Mouse (Mus musculus) kidney, adult 2 months (tissue): ENCODE measurements around the gene Tmem221. TPM values are rescaled to one million over a fixed set of nuclear protein-coding genes. Genes with fewer than 3 reads are reported as not detected.
"Not testable (repeated sequence)": the region's sequence is repeated elsewhere in the genome, so short reads cannot be mapped to it uniquely, and the experiment has no call there.

Experiments
- DNase-seq: peaks from one replicate; pipeline ENCODE4 v3.0.0; 2021
- H3K27ac ChIP-seq: fragments of 200-500 bp; 2 replicates; pipeline ENCODE4 v1.5.1; 2012; ENCODE audit warnings: low read depth, low read length, control low read depth, inconsistent platforms; ENCODE audit not compliant: insufficient read depth
- H3K27me3 ChIP-seq: fragments of 200-500 bp; replicated peaks from 2 replicates; pipeline ENCODE4 v1.6.1; 2012; ENCODE audit warnings: mild to moderate bottlenecking, moderate library complexity, low read length, inconsistent platforms; ENCODE audit not compliant: control insufficient read depth, insufficient read depth
- H3K36me3 ChIP-seq: fragments of 200-500 bp; 2 replicates; pipeline ENCODE4 v1.6.1; 2012; ENCODE audit warnings: mild to moderate bottlenecking, moderate library complexity, low read length, inconsistent platforms; ENCODE audit not compliant: control insufficient read depth, insufficient read depth
- H3K4me1 ChIP-seq: fragments of 200-500 bp; 2 replicates; pipeline ENCODE4 v1.6.1; 2011; ENCODE audit warnings: low read length; ENCODE audit not compliant: control insufficient read depth, insufficient read depth
- H3K4me3 ChIP-seq: fragments of 200-500 bp; 2 replicates; pipeline ENCODE4 v1.5.1; 2011; ENCODE audit warnings: mild to moderate bottlenecking, low read depth, low read length, control low read depth; ENCODE audit not compliant: insufficient read depth
- CTCF ChIP-seq: fragments of 200-500 bp; conservative IDR thresholded peaks from 2 replicates; pipeline ENCODE4 v1.5.1; 2011; ENCODE audit warnings: low read depth, mild to moderate bottlenecking, control low read depth, low read length, moderate library complexity, mixed read lengths; ENCODE audit not compliant: insufficient read depth, insufficient read length
- POLR2A ChIP-seq: fragments of 200-500 bp; IDR thresholded peaks from one replicate; pipeline ENCODE4 v1.6.1; 2011; ENCODE audit warnings: low read depth, low read length, control low read depth
- WGBS: fragments of 180-500 bp; shearing (Covaris S2); methylation state at CpG from one replicate; pipeline ENCODE4 v1.1.7; 2018; 5-methylcytosine and 5-hydroxymethylcytosine counted together
- polyA plus RNA-seq: library from polyadenylated mRNA; depleted of rRNA; stranded (reverse); fragments of >200 nt; gene quantifications from 2 replicates; pipeline ENCODE4 v1.2.3, GENCODE M21; 2012

Gene Tmem221
- polyA plus RNA-seq, 1 experiment, result 7.8 TPM

DNA sequence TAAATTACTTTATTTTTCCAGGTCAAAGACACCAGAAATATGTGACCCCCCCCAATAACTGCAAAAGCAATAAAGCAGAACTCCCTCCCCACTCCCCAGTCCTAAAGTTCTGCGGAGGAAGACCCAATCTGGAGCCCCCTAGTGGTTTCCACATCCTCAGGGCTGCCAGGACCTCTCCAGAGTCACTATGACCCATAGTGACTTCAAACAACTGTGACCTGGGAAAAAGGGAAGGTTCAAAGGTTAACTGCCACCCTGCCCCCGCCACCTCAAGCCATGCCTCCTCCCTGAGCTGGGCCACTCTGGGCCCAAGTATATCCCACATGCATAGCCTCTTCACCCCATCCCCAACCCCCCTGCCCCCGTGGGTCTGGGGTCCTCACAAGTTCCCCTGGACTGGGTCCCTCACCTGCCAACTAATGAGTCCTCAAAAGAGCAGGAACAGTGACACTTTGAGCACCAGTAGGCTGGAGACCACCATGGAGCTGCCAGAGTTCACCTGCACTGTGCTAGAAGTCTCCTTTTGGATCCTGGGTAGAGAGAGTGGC, 24.3 kb downstream of the Tmem221 start:
- 51% methylated on average over 3 of the region's 3 CpGs for WGBS
- no peak overlapping the region for H3K27ac ChIP-seq
- no peaks in the 10 kb centered on the region for H3K36me3 ChIP-seq

DNA sequence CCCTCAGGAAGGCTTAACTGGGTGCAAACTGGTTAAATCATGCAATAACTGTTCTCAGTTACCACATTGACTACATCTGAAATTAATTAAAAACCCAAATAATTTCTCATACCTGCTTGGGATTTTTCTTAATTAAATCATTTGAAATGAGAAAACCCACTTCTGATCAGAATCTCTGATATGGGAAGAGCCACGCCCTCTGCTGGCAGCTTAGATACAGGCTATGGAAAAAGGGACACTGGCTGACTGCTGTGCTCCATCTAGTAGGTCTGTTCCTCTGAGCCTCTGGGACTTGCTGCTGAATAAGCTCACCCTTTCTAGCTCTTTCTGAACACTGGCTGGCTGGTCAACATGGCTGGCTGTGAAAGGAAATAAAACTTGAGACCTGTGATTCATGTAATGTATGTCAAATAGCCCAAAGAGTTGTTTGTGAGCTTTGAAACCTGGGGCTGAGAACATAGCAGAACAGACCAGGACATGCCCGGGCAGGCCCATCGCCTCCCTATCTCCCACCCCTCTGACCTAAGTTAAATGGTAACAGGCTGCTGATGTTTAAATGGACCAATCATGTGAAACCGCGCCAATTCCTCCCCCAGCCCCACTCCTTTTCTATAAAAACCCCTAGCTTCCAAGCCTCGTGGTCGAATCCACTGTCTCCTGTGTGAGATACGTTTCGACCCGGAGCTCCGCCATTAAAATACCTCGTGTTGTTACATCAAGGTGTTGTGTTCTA, 27.8 kb downstream of the Tmem221 start:
- not testable (repeated sequence) for H3K27ac ChIP-seq
- DNase-seq, result peak; percentile 50
- WGBS, result 72% methylated on average over 7 of the region's 12 CpGs

More for the DNA sequence above, 24.3 kb downstream of the Tmem221 start:
- H3K4me3 ChIP-seq, result no peak overlapping the region
- 0 out of 2 replicates have a peak, but pooled peaks cover 4% of the 10 kb centered on the region for H3K4me1 ChIP-seq
- DNase-seq, result no peak
- H3K27me3 ChIP-seq, result no peaks in the 10 kb centered on the region
- TF ChIP-seq CTCF, result peak; percentile 28; the same call in 1 of the 2 replicates
- TF ChIP-seq POLR2A, result no peak

DNA sequence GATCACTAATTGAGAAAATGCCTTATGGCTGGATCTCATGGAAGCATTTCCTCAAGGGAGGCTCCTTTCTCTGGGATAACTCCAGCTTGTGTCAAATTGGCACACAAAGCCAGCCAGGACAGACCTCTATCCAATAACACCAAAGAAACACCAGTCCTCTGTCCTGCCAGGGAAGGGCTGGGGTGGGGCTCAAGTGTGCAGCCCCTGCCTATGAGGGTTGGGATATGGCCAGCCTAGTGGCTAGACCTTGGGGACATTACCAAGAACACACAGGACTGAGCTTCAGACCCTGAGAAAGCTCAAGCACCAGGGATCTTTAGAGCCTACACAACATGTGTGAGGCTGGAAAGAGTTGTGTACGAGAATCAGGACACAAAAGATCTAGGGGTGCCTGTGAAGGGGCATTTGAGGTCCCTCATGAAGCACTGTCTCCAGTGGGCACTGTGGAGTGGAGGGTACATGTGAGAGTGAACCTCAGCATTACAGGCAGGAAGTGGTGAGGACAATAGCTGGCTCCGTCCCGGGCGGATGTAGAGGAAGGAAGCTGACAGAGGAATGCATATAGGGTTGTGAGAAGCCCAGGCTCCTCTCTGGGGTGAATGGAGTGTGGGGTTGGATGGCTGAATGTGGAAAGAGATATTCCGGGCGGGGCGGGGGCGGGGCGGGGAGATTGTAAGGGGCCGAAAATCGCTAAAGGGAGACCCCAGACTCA, 30.2 kb downstream of the Tmem221 start:
- H3K27me3 ChIP-seq, result no peaks in the 10 kb centered on the region
- no peaks in the 10 kb centered on the region for H3K36me3 ChIP-seq
- TF ChIP-seq CTCF (no peak), POLR2A (no peak)
- 65% methylated on average over 11 of the region's 11 CpGs for WGBS
- H3K27ac ChIP-seq, result peak overlapping the region; percentile 90
- no peak overlapping the region for H3K4me3 ChIP-seq
- peaks cover 3% of the 10 kb centered on the region; the same call in 1 of the 2 replicates for H3K4me1 ChIP-seq
- DNase-seq, result peak; percentile 70

More for the DNA sequence above, 27.8 kb downstream of the Tmem221 start:
- not testable (repeated sequence) for H3K36me3 ChIP-seq, H3K27me3 ChIP-seq, H3K4me3 ChIP-seq, H3K4me1 ChIP-seq
- peak; percentile 45 for TF ChIP-seq CTCF

- Histone ChIP-seq H3K4me1 (peaks cover 3% of the 10 kb centered on the region; the same call in 1 of the 2 replicates), H3K36me3 (no peaks in the 10 kb centered on the region), H3K27ac (0 out of 2 replicates have a peak overlapping the region, but pooled peaks have one; percentile 42), H3K27me3 (no peaks in the 10 kb centered on the region), H3K4me3 (no peak overlapping the region)
- no peak for DNase-seq
- 67% methylated on average over 3 of the region's 3 CpGs for WGBS
- TF ChIP-seq CTCF (no peak), POLR2A (no peak)
Measured at GRCm38 (mm10) chr8:71527162-71527870, 31.4 kb downstream of the Tmem221 start.

GRCm38 (mm10) chr8:71526272-71526671, 32.4 kb downstream of the Tmem221 start:
- Histone ChIP-seq H3K4me3 (no peak overlapping the region), H3K36me3 (no peaks in the 10 kb centered on the region), H3K27ac (no peak overlapping the region), H3K4me1 (peaks cover 3% of the 10 kb centered on the region; the same call in 1 of the 2 replicates), H3K27me3 (no peaks in the 10 kb centered on the region)
- TF ChIP-seq CTCF (no peak), POLR2A (no peak)
- WGBS, result 40% methylated on average over 6 of the region's 6 CpGs
- no peak for DNase-seq

- WGBS, result 36% methylated on average over 46 of the region's 46 CpGs
- H3K27ac ChIP-seq, result no peak within 1 kb of the TSS
- H3K36me3 ChIP-seq, result no peaks in the 10 kb centered on the region
- TF ChIP-seq CTCF, result no peak
- no peak for TF ChIP-seq POLR2A
- H3K27me3 ChIP-seq, result no peaks in the 10 kb centered on the region
- DNase-seq, result no peak
- H3K4me3 ChIP-seq, result no peak within 1 kb of the TSS
- peaks cover 3% of the 10 kb centered on the region; the same call in 1 of the 2 replicates for H3K4me1 ChIP-seq
Measured at GRCm38 (mm10) chr8:71525226-71526050, 33.2 kb downstream of the Tmem221 start, which contains the start of gene Ccdc194. Ccdc194 (minus strand) TSS chr8:71525711.
